Mouse (Mus musculus) stomach, postnatal 0 days (tissue): ENCODE data around the gene Haus7.

ENCODE experiments used
- CTCF ChIP-seq: IDR thresholded peaks from 2 replicates; pipeline ENCODE4 v1.5.1; 2016; ENCODE audit warnings: antibody characterized with exemption, low read depth, mild to moderate bottlenecking, moderate library complexity
- EP300 ChIP-seq: optimal IDR thresholded peaks from 2 replicates; pipeline ENCODE3; 2016; ENCODE audit warnings: antibody characterized with exemption

DNA sequence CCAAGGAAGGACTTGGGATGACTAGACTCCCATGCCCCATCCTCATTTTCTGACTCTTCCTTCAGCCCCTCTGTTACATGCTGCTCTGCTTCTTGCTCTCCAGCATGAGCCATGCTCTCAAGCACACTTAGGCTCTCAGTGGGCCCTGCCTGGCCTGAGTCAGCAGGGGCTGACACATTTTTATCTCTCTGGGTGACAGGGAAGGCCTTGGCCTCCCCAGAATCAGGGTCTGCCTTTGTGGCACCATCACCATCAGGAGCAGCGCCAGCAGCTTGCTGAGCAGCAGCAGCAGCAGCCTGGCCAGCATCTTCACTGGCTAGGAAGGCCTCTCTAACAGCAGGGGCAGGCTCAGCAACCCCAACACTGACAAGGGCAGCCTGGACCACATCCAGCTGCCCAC, 62.4 kb downstream of the Haus7 start:
- TF ChIP-seq CTCF: no peak
- TF ChIP-seq EP300: no peak
